Mouse (Mus musculus) liver, embryonic 13.5 days (tissue): ENCODE data around the gene Rab11fip4. TPM values are rescaled to one million over a fixed set of nuclear protein-coding genes. Genes with fewer than 3 reads are reported as not detected.

Experiments
- ATAC-seq: fragments of 200-750 bp; cut with Nextera tagmentation; 2 replicates; pipeline ENCODE4 v1.8.0; 2017; ENCODE audit warnings: low read depth, mild to moderate bottlenecking, moderate number of reproducible peaks, moderate library complexity
- DNase-seq: peaks from one replicate; pipeline ENCODE4 v3.0.0; 2022
- H3K27ac ChIP-seq: fragments of 300-500 bp; sonication (generic); 2 replicates; pipeline ENCODE4 v1.5.1; 2015; ENCODE audit warnings: moderate library complexity, mild to moderate bottlenecking, inconsistent platforms
- H3K27me3 ChIP-seq: fragments of 300-500 bp; sonication (generic); 2 replicates; pipeline ENCODE4 v1.6.1; 2015; ENCODE audit warnings: mild to moderate bottlenecking, inconsistent platforms
- H3K36me3 ChIP-seq: fragments of 300-500 bp; sonication (generic); 2 replicates; pipeline ENCODE4 v1.6.1; 2015; ENCODE audit warnings: mild to moderate bottlenecking, inconsistent platforms
- H3K4me1 ChIP-seq: fragments of 300-500 bp; sonication (generic); replicated peaks from 2 replicates; pipeline ENCODE4 v1.6.1; 2015; ENCODE audit warnings: inconsistent platforms
- H3K4me2 ChIP-seq: fragments of 300-500 bp; sonication (generic); 2 replicates; pipeline ENCODE4 v1.6.1; 2015; ENCODE audit warnings: inconsistent platforms, mild to moderate bottlenecking, moderate library complexity
- H3K4me3 ChIP-seq: fragments of 300-500 bp; sonication (generic); replicated peaks from 2 replicates; pipeline ENCODE4 v1.5.1; 2015; ENCODE audit warnings: mild to moderate bottlenecking, inconsistent platforms
- H3K9ac ChIP-seq: fragments of 300-500 bp; sonication (generic); 2 replicates; pipeline ENCODE4 v1.6.1; 2015; ENCODE audit warnings: mild to moderate bottlenecking, inconsistent platforms
- H3K9me3 ChIP-seq: fragments of 300-500 bp; sonication (generic); replicated peaks from 2 replicates; pipeline ENCODE4 v1.6.1; 2016; ENCODE audit warnings: inconsistent platforms
- WGBS: fragments of 180-500 bp; shearing (Covaris S2); methylation state at CpG from one replicate; pipeline ENCODE4 v1.1.7; 2015; ENCODE audit not compliant: insufficient replicate concordance; 5-methylcytosine and 5-hydroxymethylcytosine counted together
- polyA plus RNA-seq: library from polyadenylated mRNA; unstranded; fragments of >200 nt; fragmentation: Nextera tagmentation; extraction: Ambion mirVana; gene quantifications from 2 replicates; pipeline ENCODE4 v1.2.1, GENCODE M21; 2015

Rab11fip4 gene
- polyA plus RNA-seq, 1 experiment from 2014 or later: 0.47 TPM

DNA sequence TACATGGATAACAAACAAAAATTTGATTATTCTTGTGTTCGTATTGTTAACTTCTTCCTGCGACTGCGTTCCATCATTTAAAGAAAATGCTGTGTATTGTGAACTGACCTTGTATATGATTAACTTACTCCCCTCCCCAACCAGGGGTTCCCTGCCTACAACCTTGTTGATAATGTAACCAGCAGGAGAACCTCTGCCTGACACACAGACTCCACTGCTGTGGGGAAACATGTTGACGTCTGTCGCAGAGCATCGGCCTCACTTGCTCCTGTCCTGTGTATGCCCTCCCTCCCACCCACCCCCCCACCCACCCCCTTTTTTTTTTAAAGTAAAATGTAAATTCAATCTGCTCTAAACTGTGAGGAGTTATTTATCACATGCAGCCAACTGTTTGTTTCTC lies 9.8 kb upstream of the Rab11fip4 start:
- DNase-seq (no peak), ATAC-seq (no peak)
- Histone ChIP-seq H3K9ac (no peak overlapping the region), H3K9me3 (no peaks in the 10 kb centered on the region), H3K4me1 (no peaks in the 10 kb centered on the region), H3K27ac (no peak overlapping the region), H3K27me3 (no peaks in the 10 kb centered on the region), H3K36me3 (0 out of 2 replicates have a peak, but pooled peaks cover 5% of the 10 kb centered on the region), H3K4me3 (no peak overlapping the region), H3K4me2 (no peak overlapping the region)
- WGBS: 81% methylated on average over 6 of the region's 6 CpGs

DNA sequence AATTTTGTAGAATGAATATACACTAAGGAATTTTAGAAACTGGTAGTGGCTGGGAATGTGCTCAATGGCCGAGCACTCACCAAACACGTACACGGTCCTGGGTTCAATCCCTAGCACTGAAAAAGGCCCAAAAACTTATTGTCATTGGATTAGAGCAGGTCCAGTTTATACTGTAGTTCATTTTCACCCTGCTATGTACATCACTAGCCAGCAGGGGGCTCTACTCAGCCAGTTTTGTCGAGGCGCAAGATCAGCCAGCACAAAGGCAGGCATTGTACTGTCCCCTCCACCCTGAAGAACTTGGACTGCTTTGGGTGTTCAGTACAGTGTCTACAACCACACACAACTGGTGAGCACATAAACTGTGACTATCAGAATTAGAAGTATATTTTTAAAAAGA lies 6.8 kb upstream of the Rab11fip4 start:
- Histone ChIP-seq H3K9ac (no peak overlapping the region), H3K36me3 (no peaks in the 10 kb centered on the region), H3K4me1 (no peaks in the 10 kb centered on the region), H3K27ac (no peak overlapping the region), H3K27me3 (peaks cover 13% of the 10 kb centered on the region), H3K4me2 (no peak overlapping the region), H3K9me3 (no peaks in the 10 kb centered on the region), H3K4me3 (no peak overlapping the region)
- WGBS: 7% methylated on average over 5 of the region's 5 CpGs
- ATAC-seq (no peak), DNase-seq (peak; percentile 33)

DNA sequence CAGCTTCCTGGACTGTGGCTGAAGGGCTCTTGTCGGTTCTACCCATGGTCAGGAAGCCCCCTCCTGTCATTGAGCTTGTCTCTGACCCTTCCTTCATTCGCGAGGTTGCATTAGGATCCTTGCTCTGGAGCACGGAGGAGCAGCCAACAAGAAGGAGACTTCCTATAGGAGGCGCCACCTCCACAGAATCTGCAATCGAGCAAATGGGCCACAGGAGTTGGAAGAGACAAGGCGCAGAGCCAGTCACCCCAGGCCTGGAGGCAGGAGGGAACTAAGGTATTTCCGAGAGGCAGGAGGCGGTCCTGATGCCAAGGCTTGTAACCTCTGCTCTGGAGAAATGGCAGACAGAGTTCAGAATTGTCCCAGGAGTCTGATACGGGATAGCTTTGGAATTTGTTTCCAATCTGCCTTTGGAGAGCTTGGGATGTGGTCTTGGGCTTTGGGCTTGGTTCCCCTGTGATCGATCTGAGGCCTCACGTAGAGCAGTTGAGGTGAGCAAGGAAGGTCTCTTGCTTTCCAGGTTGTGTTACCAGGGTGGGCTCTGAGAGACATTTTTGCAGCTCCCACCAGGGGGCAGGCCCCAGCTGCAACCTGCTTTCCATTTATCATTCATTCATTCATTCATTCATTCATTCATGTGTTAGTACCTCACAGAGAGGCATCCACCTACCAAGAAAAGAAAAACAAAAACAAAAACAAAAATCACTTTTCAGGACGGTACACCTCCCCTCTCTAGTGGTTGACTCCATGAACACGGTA lies 1.5 kb upstream of the Rab11fip4 start:
- ATAC-seq: no peak
- no peak for DNase-seq
- Histone ChIP-seq H3K9me3 (no peaks in the 10 kb centered on the region), H3K4me3 (no peak overlapping the region), H3K27me3 (peaks cover 65% of the 10 kb centered on the region), H3K4me1 (peaks cover 6% of the 10 kb centered on the region; the same call in 1 of the 2 replicates), H3K4me2 (no peak overlapping the region), H3K36me3 (no peaks in the 10 kb centered on the region), H3K9ac (no peak overlapping the region), H3K27ac (no peak overlapping the region)
- WGBS: 37% methylated on average over 14 of the region's 14 CpGs

DNA sequence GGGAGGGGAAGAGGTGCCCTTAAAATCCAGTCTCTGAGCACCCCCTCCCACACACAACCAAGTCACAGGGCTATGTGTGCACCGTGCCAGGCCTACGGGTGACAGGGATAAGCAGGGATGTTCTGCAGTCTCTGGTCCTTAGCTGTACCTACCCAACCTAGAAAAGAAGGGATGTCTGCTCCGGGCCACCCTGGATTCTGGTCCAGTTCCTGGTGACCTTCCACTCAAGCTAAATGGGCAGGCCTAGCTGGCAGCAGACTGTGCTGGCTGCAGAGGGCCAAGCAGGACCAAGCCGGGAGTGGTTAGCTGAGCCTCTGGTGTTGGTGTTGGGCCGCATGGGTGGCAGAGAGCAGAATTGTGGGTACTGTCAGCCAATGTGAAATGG lies 571 bp downstream of the Rab11fip4 start:
- Histone ChIP-seq H3K9ac (no peak overlapping the region), H3K27ac (no peak overlapping the region)

DNA sequence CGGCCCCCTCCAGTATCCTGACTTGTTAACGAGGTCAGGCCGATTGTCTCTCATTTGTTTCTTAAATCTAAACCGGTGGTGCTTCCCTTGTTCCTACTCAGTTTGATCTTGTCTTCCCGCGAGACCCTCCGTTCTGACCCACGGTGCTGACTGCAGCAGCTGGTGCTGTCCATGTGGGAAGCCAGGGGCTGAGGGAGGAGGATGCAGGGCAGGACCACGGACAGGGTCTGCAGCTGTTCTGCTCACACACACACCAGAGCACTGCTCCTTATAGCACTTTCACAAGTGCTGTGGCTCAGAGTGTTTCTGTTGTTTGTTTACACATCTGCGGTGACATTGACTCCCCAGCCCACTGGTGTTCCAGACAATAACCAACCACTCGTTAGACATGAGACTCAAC lies 2.5 kb downstream of the Rab11fip4 start:
- DNase-seq: no peak
- Histone ChIP-seq H3K9ac (no peak overlapping the region), H3K4me1 (peaks cover 6% of the 10 kb centered on the region; the same call in 1 of the 2 replicates), H3K36me3 (no peaks in the 10 kb centered on the region), H3K27ac (no peak overlapping the region), H3K4me3 (no peak overlapping the region), H3K27me3 (peaks cover 74% of the 10 kb centered on the region), H3K9me3 (no peaks in the 10 kb centered on the region), H3K4me2 (no peak overlapping the region)
- 31% methylated on average over 11 of the region's 11 CpGs for WGBS
- no peak for ATAC-seq

More for the DNA sequence above, 571 bp downstream of the Rab11fip4 start:
- Histone ChIP-seq H3K4me2 (peak overlapping the region; percentile 69), H3K4me3 (peak overlapping the region; percentile 52), H3K4me1 (peaks cover 6% of the 10 kb centered on the region; the same call in 1 of the 2 replicates), H3K27me3 (peaks cover 80% of the 10 kb centered on the region), H3K36me3 (no peaks in the 10 kb centered on the region), H3K9me3 (no peaks in the 10 kb centered on the region)
- DNase-seq (no peak), ATAC-seq (no peak)
- WGBS: 29% methylated on average over 5 of the region's 5 CpGs

DNA sequence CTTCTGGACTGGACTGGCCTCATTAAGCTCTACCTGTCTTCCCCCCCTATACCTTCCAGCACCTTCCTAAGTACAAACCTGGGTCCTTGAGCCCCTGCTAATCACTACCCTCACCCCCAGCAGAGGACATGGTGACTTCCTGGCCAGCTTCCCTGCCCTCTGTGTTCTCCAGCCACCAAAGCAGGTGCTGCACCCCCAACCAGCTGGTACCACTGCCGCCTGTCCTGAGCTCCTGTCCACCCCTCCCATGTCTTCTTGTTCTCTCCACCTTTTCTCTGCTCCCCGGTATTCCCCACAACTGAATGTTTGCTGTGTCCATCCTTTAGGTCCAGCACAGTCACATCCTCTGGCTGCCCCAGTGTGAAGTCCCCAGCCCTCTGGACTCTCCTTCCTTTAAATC lies 19.4 kb downstream of the Rab11fip4 start:
- no peak for ATAC-seq
- no peak overlapping the region for H3K9ac ChIP-seq
- peaks cover 11% of the 10 kb centered on the region for H3K4me1 ChIP-seq
- H3K4me2 ChIP-seq: no peak overlapping the region
- no peak for DNase-seq
- 56% methylated on average over 2 of the region's 2 CpGs for WGBS
- H3K27ac ChIP-seq: no peak overlapping the region
- H3K9me3 ChIP-seq: no peaks in the 10 kb centered on the region
- H3K27me3 ChIP-seq: 0 out of 2 replicates have a peak, but pooled peaks cover 3% of the 10 kb centered on the region
- no peak overlapping the region for H3K4me3 ChIP-seq
- no peaks in the 10 kb centered on the region for H3K36me3 ChIP-seq

DNA sequence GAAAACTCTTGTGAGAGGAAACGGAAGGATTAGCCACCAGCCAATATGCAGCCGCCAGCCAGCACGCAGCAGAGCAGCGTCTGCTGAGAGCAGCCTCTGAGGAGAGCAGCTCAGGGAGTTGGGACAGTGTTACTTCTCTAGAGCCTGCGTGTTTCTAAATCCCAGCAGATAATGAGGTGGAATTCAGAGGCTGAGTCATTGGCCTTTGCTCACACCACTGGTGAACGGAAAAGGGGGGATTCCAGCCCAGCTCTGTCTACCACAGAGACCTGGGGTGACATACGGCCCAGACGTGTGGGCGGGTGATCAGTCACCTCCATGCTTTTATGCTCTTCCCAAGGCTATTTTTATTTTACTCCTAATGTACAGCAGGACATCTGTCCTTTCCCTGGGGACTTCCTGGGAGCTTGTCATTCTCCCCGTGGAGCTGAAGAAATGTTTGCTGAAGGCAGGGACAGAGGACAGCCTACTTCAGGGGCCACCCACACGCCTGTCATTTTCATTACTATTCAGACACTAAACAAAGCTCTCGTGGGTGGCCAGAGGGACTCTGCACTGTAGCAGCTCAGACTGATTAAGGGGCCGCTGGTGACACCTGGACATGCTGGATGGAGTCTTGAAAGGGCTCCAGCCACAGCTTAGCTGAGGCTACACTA lies 20.1 kb downstream of the Rab11fip4 start:
- no peak overlapping the region for H3K27ac ChIP-seq
- ATAC-seq: no peak

DNA sequence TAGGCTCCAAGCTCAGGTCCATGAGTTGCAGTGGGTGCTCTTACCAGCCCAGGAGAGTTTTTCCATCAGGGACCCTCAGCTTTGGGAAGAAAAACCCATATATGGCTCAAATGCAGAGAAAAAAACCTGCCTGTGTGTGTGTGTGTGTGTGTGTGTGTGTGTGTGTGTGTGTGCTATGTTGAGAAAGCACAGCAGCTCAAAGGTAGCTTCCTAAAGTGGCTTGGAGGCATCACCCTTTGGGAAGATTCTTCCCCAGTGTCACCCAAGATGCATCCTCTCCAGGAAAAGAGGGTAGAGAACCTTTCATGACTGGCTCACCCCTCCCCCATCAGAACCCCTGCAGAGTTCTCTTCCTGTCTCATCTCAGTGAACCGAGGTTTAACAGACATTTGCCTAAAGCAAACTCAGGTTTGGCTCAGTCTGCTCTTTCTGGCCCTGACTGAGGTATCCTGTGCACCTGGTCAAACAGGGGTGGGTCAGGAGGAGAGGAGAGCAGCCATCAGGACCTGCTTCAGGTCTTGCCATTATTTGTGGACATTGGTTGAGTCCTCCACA lies 21.1 kb downstream of the Rab11fip4 start:
- Histone ChIP-seq H3K27me3 (0 out of 2 replicates have a peak, but pooled peaks cover 3% of the 10 kb centered on the region), H3K4me3 (no peak overlapping the region), H3K9me3 (no peaks in the 10 kb centered on the region), H3K9ac (no peak overlapping the region), H3K4me1 (peaks cover 11% of the 10 kb centered on the region), H3K36me3 (no peaks in the 10 kb centered on the region), H3K27ac (no peak overlapping the region), H3K4me2 (no peak overlapping the region)
- ATAC-seq (no peak), DNase-seq (no peak)
- whole genome bisulfite sequencing: 4% methylated on average over 1 of the region's 1 CpGs

More for the DNA sequence above, 20.1 kb downstream of the Rab11fip4 start:
- Histone ChIP-seq H3K9me3 (no peaks in the 10 kb centered on the region), H3K27me3 (0 out of 2 replicates have a peak, but pooled peaks cover 3% of the 10 kb centered on the region), H3K4me2 (no peak overlapping the region), H3K4me1 (peaks cover 11% of the 10 kb centered on the region), H3K36me3 (no peaks in the 10 kb centered on the region), H3K4me3 (no peak overlapping the region), H3K9ac (no peak overlapping the region)
- DNase-seq: no peak
- 22% methylated on average over 13 of the region's 13 CpGs for WGBS

DNA sequence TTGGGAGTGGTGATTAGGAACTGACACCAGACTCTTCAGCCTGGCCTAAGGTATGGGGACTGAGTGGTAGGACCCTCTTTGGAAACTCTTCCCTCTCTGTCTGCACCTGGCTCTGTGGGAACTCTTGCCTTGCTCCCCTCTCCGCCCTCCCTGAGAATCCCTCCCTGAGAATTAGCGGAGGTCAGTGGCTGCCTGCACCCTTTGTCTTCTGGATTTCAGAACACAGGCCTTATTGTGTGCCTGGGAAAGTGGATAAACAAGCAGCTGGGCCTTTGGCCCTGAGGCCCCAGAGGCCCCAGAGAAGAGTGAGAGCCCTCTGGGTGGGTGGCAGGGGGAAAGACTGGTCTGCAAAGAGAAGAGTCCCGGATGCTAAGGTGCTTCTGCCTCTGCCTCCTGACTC lies 22.1 kb downstream of the Rab11fip4 start:
- H3K27me3 ChIP-seq: 0 out of 2 replicates have a peak, but pooled peaks cover 3% of the 10 kb centered on the region
- H3K4me2 ChIP-seq: no peak overlapping the region
- peaks cover 11% of the 10 kb centered on the region for H3K4me1 ChIP-seq
- H3K4me3 ChIP-seq: no peak overlapping the region
- no peak overlapping the region for H3K27ac ChIP-seq
- DNase-seq (no peak), ATAC-seq (no peak)
- no peak overlapping the region for H3K9ac ChIP-seq
- H3K9me3 ChIP-seq: no peaks in the 10 kb centered on the region
- no peaks in the 10 kb centered on the region for H3K36me3 ChIP-seq
- WGBS: 52% methylated on average over 3 of the region's 3 CpGs

DNA sequence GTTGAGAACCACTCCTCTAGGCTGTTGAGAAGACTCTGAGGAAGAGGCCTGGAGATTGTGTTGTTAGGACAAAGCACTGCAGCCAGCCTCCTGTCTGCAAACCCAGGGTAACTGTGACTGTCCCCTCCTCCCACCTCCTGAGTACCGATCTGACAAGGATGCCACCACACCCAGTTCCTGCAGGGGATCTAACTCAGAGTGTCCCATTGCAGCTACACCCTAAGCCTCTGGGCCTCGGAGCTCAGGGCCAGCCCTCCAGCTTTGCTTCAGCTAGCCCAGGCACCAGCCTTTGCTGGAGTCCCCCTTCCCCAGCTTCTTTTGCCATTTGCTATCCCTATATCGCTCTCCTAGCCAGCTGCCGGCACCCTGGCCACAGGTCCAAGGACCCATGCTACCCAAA lies 22.7 kb downstream of the Rab11fip4 start:
- 44% methylated on average over 4 of the region's 4 CpGs for whole genome bisulfite sequencing
- Histone ChIP-seq H3K9ac (no peak overlapping the region), H3K4me2 (no peak overlapping the region), H3K36me3 (no peaks in the 10 kb centered on the region), H3K4me1 (peaks cover 11% of the 10 kb centered on the region), H3K27me3 (0 out of 2 replicates have a peak, but pooled peaks cover 3% of the 10 kb centered on the region), H3K9me3 (no peaks in the 10 kb centered on the region), H3K4me3 (no peak overlapping the region), H3K27ac (no peak overlapping the region)
- ATAC-seq (no peak), DNase-seq (no peak)

DNA sequence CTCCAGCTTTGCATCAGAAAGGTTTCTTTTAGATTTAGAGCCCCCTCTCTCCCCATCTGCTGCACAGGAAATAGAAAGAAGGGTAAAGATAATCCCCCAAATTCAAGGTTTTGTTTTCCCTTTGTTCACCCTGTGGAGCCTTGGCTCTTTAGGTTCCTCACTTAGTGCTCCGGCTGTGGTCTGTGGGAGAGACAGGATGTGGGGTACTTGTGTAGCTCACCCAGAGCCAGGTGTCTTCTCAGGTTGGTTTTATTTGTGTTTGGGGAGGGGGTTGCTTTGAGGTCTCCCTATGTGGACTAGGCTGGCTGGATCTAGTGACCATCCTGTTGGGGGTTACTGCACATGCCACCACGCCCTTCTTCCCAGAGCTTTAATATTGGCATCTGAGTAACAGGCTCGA lies 23.9 kb downstream of the Rab11fip4 start:
- 60% methylated on average over 3 of the region's 3 CpGs for WGBS
- Histone ChIP-seq H3K36me3 (no peaks in the 10 kb centered on the region), H3K4me2 (no peak overlapping the region), H3K27ac (no peak overlapping the region), H3K9ac (no peak overlapping the region), H3K9me3 (no peaks in the 10 kb centered on the region), H3K27me3 (0 out of 2 replicates have a peak, but pooled peaks cover 3% of the 10 kb centered on the region), H3K4me3 (no peak overlapping the region), H3K4me1 (peaks cover 11% of the 10 kb centered on the region)
- DNase-seq: no peak
- ATAC-seq: no peak
